Mouse (Mus musculus): Measurements from ENCODE around the gene Large1. TPM values are rescaled to one million over a fixed set of nuclear protein-coding genes. Genes with fewer than 3 reads are reported as not detected.

The Large1 gene
- polyA plus RNA-seq, 1 experiment, result 8.4 TPM

DNA sequence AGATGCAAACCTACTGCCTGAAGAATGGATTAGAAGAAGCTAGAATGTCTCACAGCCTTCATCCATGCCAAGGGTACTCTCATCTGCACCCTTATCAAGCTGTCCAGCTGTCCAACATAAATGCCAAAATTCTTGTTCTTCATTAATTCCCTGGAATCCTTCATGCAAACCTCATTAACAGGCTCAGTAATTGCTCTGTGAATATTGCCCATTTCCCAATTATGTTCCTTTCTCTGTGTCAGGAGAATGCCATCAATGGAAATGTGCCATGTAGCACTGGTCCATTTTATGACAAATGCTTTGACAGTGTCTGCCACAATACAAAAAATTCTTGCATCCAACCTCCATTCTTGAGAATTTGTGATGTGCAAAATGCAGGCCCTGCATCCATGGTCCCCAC, 82.3 kb downstream of the Large1 start:
- Histone ChIP-seq H3K27ac (ENCODE audit: insufficient read depth, low read depth, low read length) (no peak overlapping the region), H3K4me1 (ENCODE audit: control insufficient read depth, insufficient read depth, low read length) (no peaks in the 10 kb centered on the region)
- TF ChIP-seq POLR2A (IDR thresholded peaks at IDR 0.05; ENCODE audit: borderline replicate concordance, low read depth, low read length), result no peak
- TF ChIP-seq CTCF (IDR thresholded peaks at IDR 0.05; ENCODE audit: low read depth, low read length), result no peak

DNA sequence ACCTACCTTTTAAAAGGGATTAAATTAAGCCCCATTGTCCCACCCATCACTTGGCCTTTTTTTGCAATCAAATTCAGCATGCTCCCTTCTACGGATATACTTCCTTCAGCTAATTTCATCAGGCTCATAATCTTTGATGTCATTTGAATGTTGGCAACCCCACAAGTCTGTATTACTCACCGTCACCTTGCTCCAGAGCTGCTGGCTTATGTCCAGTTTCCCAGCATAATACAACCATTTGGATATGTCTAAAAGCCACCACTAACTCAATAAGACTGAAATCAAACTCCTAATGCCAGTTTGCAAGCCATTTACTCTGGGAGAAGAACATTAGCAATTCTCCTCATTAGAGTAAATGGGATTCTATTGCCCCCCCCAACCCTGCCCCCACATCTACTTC, 95.4 kb downstream of the Large1 start:
- Histone ChIP-seq H3K27ac (ENCODE audit: insufficient read depth, low read depth, low read length) (no peak overlapping the region), H3K4me1 (ENCODE audit: control insufficient read depth, insufficient read depth, low read length) (no peaks in the 10 kb centered on the region), H3K4me3 (ENCODE audit: insufficient read depth, low read length) (no peak overlapping the region)
- no peak for TF ChIP-seq CTCF (IDR thresholded peaks at IDR 0.05; ENCODE audit: low read depth, low read length)
- no peak for TF ChIP-seq POLR2A (IDR thresholded peaks at IDR 0.05; ENCODE audit: borderline replicate concordance, low read depth, low read length)

More for the DNA sequence above, 82.3 kb downstream of the Large1 start:
- no peak overlapping the region for H3K4me3 ChIP-seq (ENCODE audit: insufficient read depth, low read length)

DNA sequence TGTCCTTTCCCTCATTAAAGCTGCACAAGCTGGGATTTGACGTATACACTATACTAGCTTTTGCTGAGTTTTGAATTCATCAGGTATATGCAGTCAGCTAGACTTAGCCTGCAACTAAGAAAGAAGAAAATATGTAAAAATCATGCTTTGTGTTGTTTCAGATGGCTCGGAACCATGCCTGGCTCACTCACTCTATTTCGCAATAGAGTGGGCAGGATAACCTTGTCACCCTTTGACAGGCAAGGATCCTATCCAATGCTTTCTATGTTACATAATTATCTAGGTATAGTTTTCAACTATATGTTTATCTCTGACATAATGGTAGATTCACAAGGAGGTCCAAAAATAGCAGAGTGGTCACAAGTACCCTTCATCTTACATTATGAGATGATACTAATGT, 109.2 kb downstream of the Large1 start:
- Histone ChIP-seq H3K4me1 (ENCODE audit: control insufficient read depth, insufficient read depth, low read length) (no peaks in the 10 kb centered on the region), H3K4me3 (ENCODE audit: insufficient read depth, low read length) (no peak overlapping the region), H3K27ac (ENCODE audit: insufficient read depth, low read depth, low read length) (no peak overlapping the region)
- TF ChIP-seq CTCF (IDR thresholded peaks at IDR 0.05; ENCODE audit: low read depth, low read length), result no peak
- TF ChIP-seq POLR2A (IDR thresholded peaks at IDR 0.05; ENCODE audit: borderline replicate concordance, low read depth, low read length), result no peak

DNA sequence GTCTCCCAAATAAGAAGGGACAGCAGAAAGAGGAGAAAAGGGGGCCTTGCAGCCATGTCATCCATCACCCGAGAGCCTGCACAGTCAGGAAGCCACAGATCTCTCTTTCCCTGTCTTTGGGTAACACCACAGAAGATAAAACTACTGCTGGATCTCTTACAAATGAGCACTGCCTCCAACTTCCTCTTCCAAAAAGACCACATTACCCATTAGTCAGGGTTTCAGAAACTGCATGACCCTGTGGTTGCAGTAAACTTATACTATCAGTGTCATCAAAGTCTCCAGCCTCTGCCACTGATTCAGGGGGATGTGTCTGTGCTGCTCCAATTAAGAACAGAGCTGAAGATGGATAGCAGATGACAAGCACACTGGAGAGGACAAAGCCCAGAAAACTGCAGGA, 111.3 kb downstream of the Large1 start:
- H3K4me1 ChIP-seq (ENCODE audit: control insufficient read depth, insufficient read depth, low read length), result no peaks in the 10 kb centered on the region

DNA sequence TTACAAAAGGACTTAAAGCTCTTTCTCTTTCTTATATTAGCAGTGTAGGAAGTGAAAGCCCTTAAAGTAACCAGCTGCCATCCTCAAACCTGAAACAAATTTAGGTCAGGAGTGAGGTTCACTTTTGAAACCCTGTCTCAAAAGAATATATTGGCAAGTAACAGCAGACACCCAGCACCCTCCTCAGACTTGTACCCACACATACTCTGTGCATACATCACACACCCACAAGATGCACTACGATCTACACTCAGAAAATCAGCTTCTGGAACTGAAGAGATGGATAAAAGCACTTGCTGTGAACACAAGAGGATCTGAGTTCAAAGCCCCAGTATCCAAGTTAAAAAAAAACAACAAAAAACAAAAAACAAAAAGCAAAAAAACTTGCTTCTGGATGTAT, 119.1 kb downstream of the Large1 start:
- Histone ChIP-seq H3K4me3 (ENCODE audit: insufficient read depth, low read length) (no peak overlapping the region), H3K27ac (ENCODE audit: insufficient read depth, low read depth, low read length) (0 out of 2 replicates have a peak overlapping the region, but pooled peaks have one; percentile 4), H3K4me1 (ENCODE audit: control insufficient read depth, insufficient read depth, low read length) (no peaks in the 10 kb centered on the region)
- TF ChIP-seq POLR2A (IDR thresholded peaks at IDR 0.05; ENCODE audit: borderline replicate concordance, low read depth, low read length) (no peak), CTCF (IDR thresholded peaks at IDR 0.05; ENCODE audit: low read depth, low read length) (no peak)

More for the DNA sequence above, 111.3 kb downstream of the Large1 start:
- TF ChIP-seq CTCF (IDR thresholded peaks at IDR 0.05; ENCODE audit: low read depth, low read length) (no peak), POLR2A (IDR thresholded peaks at IDR 0.05; ENCODE audit: borderline replicate concordance, low read depth, low read length) (no peak)
- Histone ChIP-seq H3K4me3 (ENCODE audit: insufficient read depth, low read length) (no peak overlapping the region), H3K27ac (ENCODE audit: insufficient read depth, low read depth, low read length) (no peak overlapping the region)

DNA sequence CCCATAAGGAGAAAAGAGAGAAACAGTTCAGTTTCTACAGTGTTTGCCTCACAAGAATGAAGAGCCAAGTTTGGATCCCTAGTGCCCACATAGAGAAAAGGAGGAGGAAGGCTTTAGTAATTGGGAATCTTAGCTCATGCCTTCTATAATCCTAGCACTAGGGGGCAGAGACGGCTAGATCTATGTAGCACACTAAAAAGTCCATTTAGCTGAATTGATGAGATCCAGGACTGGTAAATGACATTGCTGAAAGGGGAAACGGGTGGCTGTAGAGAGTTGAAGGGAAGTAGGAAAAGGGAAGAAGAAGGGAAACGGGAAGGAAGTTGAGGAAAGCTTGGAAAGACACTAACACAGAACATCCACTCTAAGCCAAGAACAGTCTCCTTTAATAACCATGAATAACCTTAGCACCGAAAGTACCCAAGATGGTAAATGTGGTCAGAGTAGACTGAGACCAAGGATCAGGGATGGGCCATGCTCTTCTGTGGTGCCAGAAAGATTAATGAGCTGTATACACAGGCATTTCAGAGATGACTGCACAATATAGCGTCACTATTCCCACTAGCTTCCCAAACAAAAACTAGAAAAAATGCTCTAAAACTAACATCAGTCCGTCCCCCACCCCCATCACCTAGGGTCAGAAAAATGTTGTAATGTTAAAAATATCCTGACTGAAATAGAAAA, 119.8 kb downstream of the Large1 start:
- H3K4me3 ChIP-seq (ENCODE audit: insufficient read depth, low read length), result no peak overlapping the region

DNA sequence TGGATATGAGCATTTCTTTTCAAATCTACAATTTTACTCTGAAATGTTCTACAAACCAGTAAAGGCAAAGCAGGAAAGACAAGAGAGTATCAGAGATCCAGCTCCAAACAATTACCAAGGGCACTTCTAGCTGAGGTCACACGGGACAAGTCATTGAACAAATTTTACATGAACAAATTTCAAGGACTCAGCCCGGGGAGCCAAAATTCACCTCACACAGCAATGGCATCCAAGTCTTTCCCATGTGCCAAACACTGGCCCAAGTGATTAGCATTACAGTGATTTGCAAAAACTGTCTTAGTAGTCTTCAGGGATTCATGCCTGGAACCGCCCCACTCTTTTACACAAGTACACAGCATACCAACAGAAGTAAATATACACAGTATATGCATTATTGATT, 126.5 kb downstream of the Large1 start:
- Histone ChIP-seq H3K4me1 (ENCODE audit: control insufficient read depth, insufficient read depth, low read length) (no peaks in the 10 kb centered on the region), H3K4me3 (ENCODE audit: insufficient read depth, low read length) (no peak overlapping the region), H3K27ac (ENCODE audit: insufficient read depth, low read depth, low read length) (no peak overlapping the region)
- TF ChIP-seq POLR2A (IDR thresholded peaks at IDR 0.05; ENCODE audit: borderline replicate concordance, low read depth, low read length) (no peak), CTCF (IDR thresholded peaks at IDR 0.05; ENCODE audit: low read depth, low read length) (no peak)

More for the DNA sequence above, 119.8 kb downstream of the Large1 start:
- TF ChIP-seq POLR2A (IDR thresholded peaks at IDR 0.05; ENCODE audit: borderline replicate concordance, low read depth, low read length), result no peak
- TF ChIP-seq CTCF (IDR thresholded peaks at IDR 0.05; ENCODE audit: low read depth, low read length), result no peak
- Histone ChIP-seq H3K4me1 (ENCODE audit: control insufficient read depth, insufficient read depth, low read length) (no peaks in the 10 kb centered on the region), H3K27ac (ENCODE audit: insufficient read depth, low read depth, low read length) (0 out of 2 replicates have a peak overlapping the region, but pooled peaks have one; percentile 4)

DNA sequence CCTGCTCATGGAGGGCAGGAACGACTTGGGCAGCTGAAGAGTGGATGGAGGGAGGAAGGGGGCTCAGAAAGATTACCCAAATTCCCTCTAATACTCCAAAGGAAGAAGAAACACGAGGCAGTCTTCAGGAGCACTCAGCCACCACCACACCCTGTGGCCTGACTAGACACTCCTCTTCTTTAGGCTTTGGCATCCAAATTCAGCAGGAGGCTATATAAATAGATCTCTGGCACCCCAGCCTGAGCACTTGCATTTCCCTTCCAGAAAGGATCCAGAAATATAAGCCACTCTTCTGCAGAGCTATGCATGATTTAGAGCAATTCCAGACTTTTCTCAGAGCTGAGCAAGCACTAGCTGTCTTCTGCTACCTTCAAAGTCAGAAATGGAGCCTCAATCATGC, 127.7 kb downstream of the Large1 start:
- H3K4me3 ChIP-seq (ENCODE audit: insufficient read depth, low read length), result no peak overlapping the region
- no peak overlapping the region for H3K27ac ChIP-seq (ENCODE audit: insufficient read depth, low read depth, low read length)
- TF ChIP-seq POLR2A (IDR thresholded peaks at IDR 0.05; ENCODE audit: borderline replicate concordance, low read depth, low read length), result no peak
- TF ChIP-seq CTCF (IDR thresholded peaks at IDR 0.05; ENCODE audit: low read depth, low read length), result no peak
- H3K4me1 ChIP-seq (ENCODE audit: control insufficient read depth, insufficient read depth, low read length), result no peaks in the 10 kb centered on the region

DNA sequence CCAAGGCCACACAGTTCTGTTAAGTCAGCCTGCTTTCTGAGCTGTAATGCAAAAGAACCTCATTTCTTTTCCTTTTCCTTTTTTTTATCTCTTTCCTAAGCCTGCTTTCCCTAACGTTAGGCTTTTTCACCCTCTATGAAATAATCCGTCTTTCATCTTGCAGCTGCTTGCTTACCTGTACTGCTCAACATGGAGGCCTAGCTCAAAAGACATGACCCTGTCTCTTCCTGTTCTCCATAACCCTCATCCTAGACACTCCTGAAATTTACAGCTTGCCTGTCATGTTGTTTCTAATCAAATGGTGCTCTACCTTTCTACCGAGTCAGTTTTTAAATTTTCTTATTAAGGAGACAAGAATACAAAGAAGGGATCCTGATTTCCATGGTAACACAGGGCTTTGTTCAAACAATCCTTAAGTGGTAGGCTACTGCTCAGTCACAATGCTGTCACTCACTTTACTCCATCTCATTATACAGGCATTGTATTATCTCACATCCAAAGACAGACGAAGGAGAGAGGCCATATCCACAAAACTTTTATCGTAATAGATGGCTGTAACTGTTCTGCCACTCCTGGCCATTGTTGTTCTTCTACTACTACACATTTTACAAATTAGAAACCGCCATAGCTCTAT, 134.0 kb downstream of the Large1 start:
- Histone ChIP-seq H3K4me3 (ENCODE audit: insufficient read depth, low read length) (no peak overlapping the region), H3K4me1 (ENCODE audit: control insufficient read depth, insufficient read depth, low read length) (no peaks in the 10 kb centered on the region), H3K27ac (ENCODE audit: insufficient read depth, low read depth, low read length) (no peak overlapping the region)
- TF ChIP-seq POLR2A (IDR thresholded peaks at IDR 0.05; ENCODE audit: borderline replicate concordance, low read depth, low read length), result no peak
- no peak for TF ChIP-seq CTCF (IDR thresholded peaks at IDR 0.05; ENCODE audit: low read depth, low read length)

DNA sequence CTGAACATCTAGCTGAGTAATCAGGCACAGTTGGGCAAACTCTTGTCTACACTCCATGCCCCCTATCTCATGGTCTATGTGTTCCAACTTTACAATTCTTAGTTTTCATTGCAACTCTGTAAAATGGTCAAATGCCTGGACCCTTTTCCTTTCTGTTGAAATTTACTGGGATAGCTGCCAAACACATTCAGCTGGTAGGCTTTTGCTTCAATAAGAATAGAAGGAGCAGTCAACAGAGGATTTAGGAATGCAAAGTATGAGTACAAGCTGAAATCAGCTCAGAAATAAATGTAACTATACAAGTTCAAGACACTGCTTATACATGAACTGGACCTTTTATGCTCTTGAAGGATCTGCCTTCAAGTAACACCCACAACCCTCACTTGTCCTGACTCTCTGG, 146.5 kb downstream of the Large1 start:
- Histone ChIP-seq H3K4me3 (ENCODE audit: insufficient read depth, low read length) (no peak overlapping the region), H3K4me1 (ENCODE audit: control insufficient read depth, insufficient read depth, low read length) (no peaks in the 10 kb centered on the region), H3K27ac (ENCODE audit: insufficient read depth, low read depth, low read length) (no peak overlapping the region)
- TF ChIP-seq POLR2A (IDR thresholded peaks at IDR 0.05; ENCODE audit: borderline replicate concordance, low read depth, low read length), result no peak
- TF ChIP-seq CTCF (IDR thresholded peaks at IDR 0.05; ENCODE audit: low read depth, low read length), result no peak

Measured in bone marrow macrophage, adult 2 months (primary cell).